Mouse (Mus musculus) myocyte (in vitro differentiated cells): ENCODE measurements around the gene Tmem56.

ENCODE experiments used
- E2F4 ChIP-seq: IDR thresholded peaks from one replicate; pipeline ENCODE4 v1.6.1; 2011; ENCODE audit warnings: mild to moderate bottlenecking, control low read depth, moderate library complexity; ENCODE audit not compliant: insufficient read depth
- POLR2A ChIP-seq: IDR thresholded peaks from one replicate; pipeline ENCODE4 v1.6.1; 2011; ENCODE audit warnings: low read depth, mild to moderate bottlenecking, control low read depth, moderate library complexity; ENCODE audit not compliant: insufficient read length
- REST ChIP-seq: IDR thresholded peaks from one replicate; pipeline ENCODE4 v1.6.1; 2011; ENCODE audit warnings: mild to moderate bottlenecking, control low read depth, moderate library complexity; ENCODE audit not compliant: insufficient read depth, insufficient read length
- SRF ChIP-seq: IDR thresholded peaks from one replicate; pipeline ENCODE4 v1.6.1; 2011; ENCODE audit warnings: low read depth; ENCODE audit not compliant: control insufficient read depth, insufficient read length
- TCF3 ChIP-seq: IDR thresholded peaks from one replicate; pipeline ENCODE4 v1.6.1; 2011; ENCODE audit warnings: low read depth, control low read depth; ENCODE audit not compliant: insufficient read length
- USF1 ChIP-seq: IDR thresholded peaks from one replicate; pipeline ENCODE4 v1.6.1; 2011; ENCODE audit warnings: low read depth, mild to moderate bottlenecking, control low read depth, moderate library complexity

DNA sequence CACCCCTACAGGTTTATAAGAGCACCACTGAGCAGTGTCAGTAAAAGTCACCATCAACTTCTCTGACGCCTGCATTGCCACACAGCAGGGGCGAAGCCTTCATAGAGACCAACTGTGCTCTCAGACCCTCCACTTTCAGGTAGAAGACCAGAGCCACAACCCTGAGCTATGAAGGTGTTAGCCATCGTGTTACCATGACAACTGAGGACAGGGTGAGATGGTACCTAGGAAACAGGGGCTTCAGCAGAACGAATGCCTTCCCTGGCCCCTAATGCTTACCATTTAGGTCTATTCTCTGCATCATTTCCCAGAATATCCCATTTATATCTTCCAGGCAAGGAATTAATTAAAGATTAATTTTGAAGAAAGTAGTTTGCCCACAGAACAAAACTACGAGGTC is 26.0 kb upstream of the Tmem56 start:
- TF ChIP-seq POLR2A (no peak), SRF (no peak), USF1 (no peak), E2F4 (no peak), REST (no peak), TCF3 (no peak)
